Mouse (Mus musculus): ENCODE measurements around the gene Prkce.

DNA sequence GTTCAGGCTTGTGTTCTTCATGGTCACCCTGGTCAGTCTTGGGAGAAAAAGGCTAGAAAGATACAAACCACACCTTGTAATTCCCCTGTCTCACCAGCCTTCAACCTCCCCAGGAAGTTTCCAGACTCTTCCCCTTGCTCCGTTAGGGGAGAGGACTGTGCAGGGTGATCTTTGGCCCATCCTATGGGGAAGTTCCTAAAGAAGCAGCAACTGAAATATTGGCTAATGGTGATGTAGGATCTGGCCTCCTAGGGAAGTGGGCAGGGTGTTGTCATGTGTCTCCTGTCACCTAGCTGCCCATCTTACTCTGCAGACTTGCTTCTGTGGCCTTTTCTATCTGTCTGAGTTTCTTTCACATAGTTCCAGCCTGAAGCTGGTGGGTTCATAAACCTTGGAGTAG is 538.9 kb downstream of the Prkce start:
- TF ChIP-seq CTCF (IDR thresholded peaks at IDR 0.05; ENCODE audit: low read depth) (no peak), EP300 (IDR thresholded peaks at IDR 0.05; ENCODE audit: low read depth) (no peak)
